Mouse (Mus musculus) CH12.LX (cell line): ENCODE measurements around the gene Cers6. TPM values are rescaled to one million over a fixed set of nuclear protein-coding genes. Genes with fewer than 3 reads are reported as not detected.

Experiments
- DNase-seq: peaks from one replicate; pipeline ENCODE4 v3.0.0-alpha.2; 2013; ENCODE audit errors: extremely low read depth
- H3K27ac ChIP-seq: 2 replicates; pipeline ENCODE4 v1.5.1; 2012; ENCODE audit warnings: low read depth, mild to moderate bottlenecking, control low read depth, moderate library complexity; ENCODE audit not compliant: insufficient read depth
- H3K27me3 ChIP-seq: replicated peaks from 2 replicates; pipeline ENCODE3; 2012; ENCODE audit warnings: inconsistent platforms
- H3K36me3 ChIP-seq, 2 experiments: replicated peaks in 1 of 2; 2 replicates each; pipeline versions ENCODE3 to v1.6.1; 2012; ENCODE audit warnings: inconsistent platforms in 1 of 2, low read length in 1 of 2, mild to moderate bottlenecking in 1 of 2, mixed read lengths in 1 of 2, moderate library complexity in 1 of 2; ENCODE audit not compliant: control insufficient read depth in 1 of 2, insufficient read depth in 1 of 2
- H3K4me1 ChIP-seq, 2 experiments: 2 replicates each; pipeline ENCODE4 v1.6.1; 2012; ENCODE audit warnings: inconsistent platforms in 1 of 2, moderate library complexity in 1 of 2; ENCODE audit not compliant: insufficient read depth in 2 of 2, control insufficient read depth in 1 of 2
- H3K4me2 ChIP-seq: 2 replicates; pipeline ENCODE4 v1.6.1; 2012; ENCODE audit warnings: low read depth, mild to moderate bottlenecking, control low read depth; ENCODE audit not compliant: poor library complexity, insufficient read depth, severe bottlenecking
- H3K4me3 ChIP-seq, 3 experiments: fragments of 150-350 bp in 1 of 3; sonication (generic) in 1 of 3; replicated peaks in 1 of 3; 2 replicates each; pipeline versions ENCODE3 to v1.5.1; 2011 to 2012; ENCODE audit warnings: low read depth in 2 of 3, low read length in 2 of 3, mild to moderate bottlenecking in 2 of 3, moderate library complexity in 2 of 3, control low read depth in 1 of 3, improper control_type of control experiment in 1 of 3, inconsistent platforms in 1 of 3, mixed read lengths in 1 of 3; ENCODE audit not compliant: poor library complexity in 1 of 3
- H3K79me2 ChIP-seq: replicated peaks from 2 replicates; pipeline ENCODE4 v1.6.1; 2012; ENCODE audit warnings: mild to moderate bottlenecking, moderate library complexity; ENCODE audit not compliant: control insufficient read depth, poor library complexity, insufficient read depth, severe bottlenecking; ENCODE audit errors: extremely low read depth
- H3K9ac ChIP-seq: 2 replicates; pipeline ENCODE4 v1.6.1; 2012; ENCODE audit warnings: low read depth, mild to moderate bottlenecking, control low read depth, moderate library complexity; ENCODE audit not compliant: insufficient read depth
- H3K9me3 ChIP-seq: replicated peaks from 2 replicates; pipeline ENCODE3; 2012; ENCODE audit warnings: low read length, inconsistent platforms, mixed read lengths
- BHLHE40 ChIP-seq: IDR thresholded peaks from 2 replicates; pipeline ENCODE4 v1.6.1; 2011; ENCODE audit warnings: mild to moderate bottlenecking, low read depth, low read length, improper control_type of control experiment
- CHD1 ChIP-seq: IDR thresholded peaks from 2 replicates; pipeline ENCODE4 v1.6.1; 2012; ENCODE audit warnings: low read depth, low read length, improper control_type of control experiment, inconsistent platforms
- CHD2 ChIP-seq: IDR thresholded peaks from 2 replicates; pipeline ENCODE4 v1.6.1; 2011; ENCODE audit warnings: low read length, improper control_type of control experiment
- CTCF ChIP-seq, 2 experiments: IDR thresholded peaks in 1 of 2; conservative IDR thresholded peaks in 1 of 2; 2 replicates each; pipeline ENCODE4 v1.5.1; 2011 to 2012; ENCODE audit warnings: low read depth in 2 of 2, low read length in 2 of 2, improper control_type of control experiment in 1 of 2, inconsistent platforms in 1 of 2, mild to moderate bottlenecking in 1 of 2, moderate library complexity in 1 of 2
- HCFC1 ChIP-seq: IDR thresholded peaks from 2 replicates; pipeline ENCODE4 v1.6.1; 2012; ENCODE audit warnings: low read depth, mild to moderate bottlenecking, inconsistent platforms, low read length, improper control_type of control experiment
- JUND ChIP-seq: conservative IDR thresholded peaks from 2 replicates; pipeline ENCODE4 v1.6.1; 2011; ENCODE audit warnings: low read depth, low read length, improper control_type of control experiment
- MAFK ChIP-seq: IDR thresholded peaks from 2 replicates; pipeline ENCODE4 v1.6.1; 2011; ENCODE audit warnings: low read length, improper control_type of control experiment; ENCODE audit not compliant: insufficient replicate concordance
- NELFE ChIP-seq: IDR thresholded peaks from 2 replicates; pipeline ENCODE4 v1.6.1; 2011; ENCODE audit warnings: low read depth, low read length, improper control_type of control experiment
- NRF1 ChIP-seq: IDR thresholded peaks from 2 replicates; pipeline ENCODE4 v1.6.1; 2014; ENCODE audit warnings: low read depth, mild to moderate bottlenecking, inconsistent platforms, low read length, improper control_type of control experiment, moderate library complexity
- RAD21 ChIP-seq: IDR thresholded peaks from 2 replicates; pipeline ENCODE4 v1.6.1; 2011; ENCODE audit warnings: low read depth, mild to moderate bottlenecking, low read length, improper control_type of control experiment, moderate library complexity
- SIN3A ChIP-seq: IDR thresholded peaks from 2 replicates; pipeline ENCODE4 v1.6.1; 2012; ENCODE audit warnings: low read length, improper control_type of control experiment, inconsistent platforms
- SMC3 ChIP-seq: IDR thresholded peaks from 2 replicates; pipeline ENCODE4 v1.6.1; 2011; ENCODE audit warnings: low read depth, low read length, improper control_type of control experiment
- TBP ChIP-seq: conservative IDR thresholded peaks from 2 replicates; pipeline ENCODE4 v1.6.1; 2011; ENCODE audit warnings: low read depth, low read length, improper control_type of control experiment
- TCF12 ChIP-seq: IDR thresholded peaks from 2 replicates; pipeline ENCODE4 v1.6.1; 2014; ENCODE audit warnings: low read depth, mild to moderate bottlenecking, inconsistent platforms, low read length, improper control_type of control experiment
- UBTF ChIP-seq: IDR thresholded peaks from 2 replicates; pipeline ENCODE4 v1.6.1; 2012; ENCODE audit warnings: low read depth, mild to moderate bottlenecking, inconsistent platforms, low read length, improper control_type of control experiment, moderate library complexity
- ZC3H11A ChIP-seq: IDR thresholded peaks from 2 replicates; pipeline ENCODE4 v1.6.1; 2012; ENCODE audit warnings: low read depth, mild to moderate bottlenecking, inconsistent platforms, low read length, improper control_type of control experiment
- ZMIZ1 ChIP-seq: IDR thresholded peaks from 2 replicates; pipeline ENCODE4 v1.6.1; 2012; ENCODE audit warnings: low read depth, mild to moderate bottlenecking, inconsistent platforms, low read length, improper control_type of control experiment
- ZNF384 ChIP-seq: IDR thresholded peaks from 2 replicates; pipeline ENCODE4 v1.6.1; 2012; ENCODE audit warnings: low read depth, low read length, improper control_type of control experiment, inconsistent platforms
- dilution Hi-C: fragments of 300-500 bp; cut with MboI; formaldehyde crosslinking; loops from 2 replicates; pipeline ENCODE4 v1.14.3; 2020; ENCODE audit warnings: low sequenced_read_pairs; ENCODE audit not compliant: extremely low pct_unique_long_range_greater_than_20kb, extremely low pct_ligation_motif_present
- in situ Hi-C: fragments of 300-500 bp; cut with MboI; formaldehyde crosslinking; loops from 3 replicates; pipeline ENCODE4 v1.14.3; 2019; ENCODE audit warnings: low sequenced_read_pairs, low pct_ligation_motif_present, low pct_unique_long_range_greater_than_20kb, mixed read lengths
- polyA plus RNA-seq: library from polyadenylated mRNA; unstranded; fragments of >175 nt; gene quantifications from 2 replicates; pipeline ENCODE4 v1.2.1, GENCODE M21; 2012; ENCODE audit warnings: low read depth; ENCODE audit not compliant: insufficient read length
- total RNA-seq, 2 experiments: library from RNA; depleted of rRNA; stranded (reverse); fragments of 300-350 nt in 1 of 2; fragments of >200 nt in 1 of 2; gene quantifications; 2 replicates each; pipeline ENCODE4 v1.2.3; 2012 to 2014

Cers6 gene
- total and polyA plus RNA-seq, 3 experiments, result not detected

- in situ Hi-C loops, result no loop called here
- no peak for DNase-seq
Observed at GRCm38 (mm10) chr2:68935721-68936294, 74.6 kb downstream of the Cers6 start.

DNA sequence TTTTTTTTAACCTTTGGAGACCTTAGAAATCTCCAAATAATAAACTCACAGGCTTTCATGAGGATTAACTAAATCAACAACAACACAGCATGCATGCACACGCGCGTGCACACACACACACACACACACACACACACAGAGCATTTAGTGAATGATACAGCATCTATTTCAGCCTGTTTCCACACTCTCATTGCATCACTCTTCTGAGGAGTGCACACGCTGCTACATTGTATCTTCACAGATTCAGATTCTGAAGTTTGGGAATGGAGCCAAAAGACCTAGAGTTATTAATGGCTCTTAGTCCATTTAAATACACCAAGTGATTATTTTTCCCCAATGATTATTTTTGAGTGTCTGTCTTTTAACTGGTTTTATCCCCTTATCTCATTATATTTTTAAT lies 75.5 kb downstream of the Cers6 start:
- Histone ChIP-seq H3K4me2 (no peak overlapping the region), H3K9me3 (peaks cover 44% of the 10 kb centered on the region), H3K4me3 (no peak overlapping the region), H3K27ac (no peak overlapping the region), H3K4me1 (no peaks in the 10 kb centered on the region), H3K27me3 (no peaks in the 10 kb centered on the region), H3K79me2 (no peaks in the 10 kb centered on the region), H3K36me3 (no peaks in the 10 kb centered on the region), H3K9ac (no peak overlapping the region)
- TF ChIP-seq MAFK (no peak), BHLHE40 (no peak), ZNF384 (no peak), TBP (no peak), CHD1 (no peak), SMC3 (no peak), ZMIZ1 (no peak), UBTF (no peak), RAD21 (no peak), JUND (no peak), HCFC1 (no peak)
- DNase-seq, result no peak
- in situ Hi-C loops, result no loop called here
- dilution Hi-C loops, result no loop called here

More at GRCm38 (mm10) chr2:68935721-68936294, 74.6 kb downstream of the Cers6 start:
- Histone ChIP-seq H3K36me3 (no peaks in the 10 kb centered on the region), H3K4me3 (no peak overlapping the region), H3K4me2 (no peak overlapping the region), H3K27me3 (no peaks in the 10 kb centered on the region), H3K79me2 (no peaks in the 10 kb centered on the region), H3K9ac (no peak overlapping the region), H3K4me1 (no peaks in the 10 kb centered on the region), H3K9me3 (peaks cover 46% of the 10 kb centered on the region), H3K27ac (no peak overlapping the region)
- dilution Hi-C loops, result no loop called here
- TF ChIP-seq NRF1 (no peak), TCF12 (no peak), TBP (no peak), ZC3H11A (no peak), SIN3A (no peak), CHD2 (no peak), CTCF (conservative IDR thresholded peaks at IDR 0.05 in 1 of 2, IDR thresholded peaks at IDR 0.05 in 1 of 2; ENCODE audit: low read depth in 2 of 2, low read length in 2 of 2) (no peak), NELFE (no peak)
